Mouse (Mus musculus): ENCODE measurements around the gene Arhgef2. TPM values are rescaled to one million over a fixed set of nuclear protein-coding genes. Genes with fewer than 3 reads are reported as not detected.

Gene Arhgef2
- total and polyA plus RNA-seq, 2 experiments from 2014 or later: 46.8 to 80.3 TPM

DNA sequence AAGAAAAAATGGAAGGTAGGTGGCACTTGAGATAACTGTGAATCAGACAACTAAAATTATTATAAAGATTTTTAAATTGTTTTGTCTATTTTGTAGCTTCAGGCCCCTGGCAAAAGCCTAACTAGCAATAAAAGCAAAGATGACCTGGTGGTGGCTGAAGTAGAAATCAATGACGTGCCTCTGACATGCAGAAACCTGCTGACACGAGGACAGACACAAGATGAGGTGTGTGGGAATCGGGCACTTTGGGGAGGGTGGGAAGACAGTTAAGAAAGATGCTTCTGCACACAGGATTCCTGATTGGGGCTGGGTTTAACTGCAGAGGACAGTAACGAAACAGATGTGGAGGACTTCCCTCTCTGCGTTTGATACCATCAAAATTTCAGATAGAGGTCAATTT is 83.3 kb downstream of the Arhgef2 start:
- ATAC-seq (ENCODE audit: low FRiP score): no peak
- DNase-seq (ENCODE audit: low spot score): no peak
- H3K4me3 ChIP-seq (ENCODE audit: low read depth, low read length): no peak overlapping the region
- WGBS: 92% methylated on average over 5 of the region's 5 CpGs
- no peak for TF ChIP-seq CTCF (IDR thresholded peaks at IDR 0.05)
- no peak overlapping the region for H3K27ac ChIP-seq (ENCODE audit: low read depth, low read length)
- H3K27me3 ChIP-seq (ENCODE audit: insufficient read depth, low read length): no peaks in the 10 kb centered on the region
- no peaks in the 10 kb centered on the region; the same call in 1 of the 2 replicates for H3K4me1 ChIP-seq (ENCODE audit: insufficient read depth, low read length)
- H3K36me3 ChIP-seq (ENCODE audit: insufficient read depth, low read length): peaks cover 30% of the 10 kb centered on the region
- no peak overlapping the region for H3K9ac ChIP-seq (replicated peaks; ENCODE audit: low read length, poor library complexity, severe bottlenecking)
- H3K4me2 ChIP-seq (ENCODE audit: low read depth, low read length, poor library complexity, severe bottlenecking): no peak overlapping the region
- H3K9me3 ChIP-seq (ENCODE audit: low read length): no peaks in the 10 kb centered on the region

DNA sequence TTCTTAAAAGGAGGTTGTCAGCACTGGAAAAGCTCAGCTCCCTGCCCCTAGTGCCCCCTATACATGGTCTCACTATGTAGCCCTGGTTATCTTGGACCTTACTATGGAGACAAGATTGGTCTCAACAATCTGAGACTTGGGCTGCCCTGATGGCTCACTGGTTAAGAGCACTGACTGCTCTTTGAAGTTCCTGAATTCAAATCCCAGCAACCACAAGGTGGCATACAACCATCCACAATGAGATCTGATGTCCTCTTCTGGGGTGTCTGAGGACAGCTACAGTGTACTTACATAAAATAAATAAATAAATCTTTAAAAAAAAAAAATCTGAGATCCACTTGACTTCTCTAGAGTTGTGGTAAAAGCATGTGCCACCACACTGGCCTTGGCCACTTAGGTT is 89.8 kb downstream of the Arhgef2 start:
- DNase-seq (ENCODE audit: low spot score) (no peak), ATAC-seq (ENCODE audit: low FRiP score) (no peak)
- no peak overlapping the region for H3K4me2 ChIP-seq (ENCODE audit: low read depth, low read length, poor library complexity, severe bottlenecking)

More for the DNA sequence above, 89.8 kb downstream of the Arhgef2 start:
- peak; percentile 33; the same call in 1 of the 2 replicates for TF ChIP-seq CTCF (IDR thresholded peaks at IDR 0.05)
- Histone ChIP-seq H3K27ac (ENCODE audit: low read depth, low read length) (no peak overlapping the region), H3K36me3 (ENCODE audit: insufficient read depth, low read length) (peaks cover 74% of the 10 kb centered on the region), H3K9ac (replicated peaks; ENCODE audit: low read length, poor library complexity, severe bottlenecking) (no peak overlapping the region), H3K27me3 (ENCODE audit: insufficient read depth, low read length) (no peaks in the 10 kb centered on the region), H3K4me1 (ENCODE audit: insufficient read depth, low read length) (no peaks in the 10 kb centered on the region), H3K9me3 (ENCODE audit: low read length) (no peaks in the 10 kb centered on the region), H3K4me3 (ENCODE audit: low read depth, low read length) (no peak overlapping the region)

Other genes with a start within 250 kb of the Arhgef2 start
- gene Paqr6, start 241.4 kb upstream of the Arhgef2 start, total RNA-seq (2014; rRNA removed): 4.5 and 13.5 TPM in 2 replicates
- 6.6 and 7.1 TPM in 2 replicates for gene Paqr6, start 241.4 kb upstream of the Arhgef2 start, polyA plus RNA-seq (2015; fragmentation: Nextera tagmentation; extraction: Ambion mirVana)
- gene Bglap3, start 233.2 kb upstream of the Arhgef2 start, total RNA-seq (2014; rRNA removed): 0.38 TPM in 1 of 2 replicates, not detected in the other
- not detected in 2 replicates for gene Bglap3, start 233.2 kb upstream of the Arhgef2 start, polyA plus RNA-seq (2015; fragmentation: Nextera tagmentation; extraction: Ambion mirVana)
- gene Bglap2, start 227.3 kb upstream of the Arhgef2 start, total RNA-seq (2014; rRNA removed): not detected in 2 replicates
- 0.51 TPM in 1 of 2 replicates, not detected in the other for gene Bglap2, start 227.3 kb upstream of the Arhgef2 start, polyA plus RNA-seq (2015; fragmentation: Nextera tagmentation; extraction: Ambion mirVana)
- gene Bglap, start 221.5 kb upstream of the Arhgef2 start, total RNA-seq (2014; rRNA removed): not detected in 2 replicates
- gene Bglap, start 221.5 kb upstream of the Arhgef2 start, polyA plus RNA-seq (2015; fragmentation: Nextera tagmentation; extraction: Ambion mirVana): not detected in 2 replicates
- 20.6 and 25.4 TPM in 2 replicates for gene Pmf1, start 195.6 kb upstream of the Arhgef2 start, total RNA-seq (2014; rRNA removed)
- gene Pmf1, start 195.6 kb upstream of the Arhgef2 start, polyA plus RNA-seq (2015; fragmentation: Nextera tagmentation; extraction: Ambion mirVana): 25.2 and 25.6 TPM in 2 replicates
- gene Slc25a44, start 180.8 kb upstream of the Arhgef2 start, total RNA-seq (2014; rRNA removed): 62.5 and 63.8 TPM in 2 replicates
- 35.9 and 38.7 TPM in 2 replicates for gene Slc25a44, start 180.8 kb upstream of the Arhgef2 start, polyA plus RNA-seq (2015; fragmentation: Nextera tagmentation; extraction: Ambion mirVana)
- 52.6 and 62.0 TPM in 2 replicates for gene Sema4a, start 144.8 kb upstream of the Arhgef2 start, total RNA-seq (2014; rRNA removed)
- gene Sema4a, start 144.8 kb upstream of the Arhgef2 start, polyA plus RNA-seq (2015; fragmentation: Nextera tagmentation; extraction: Ambion mirVana): 42.1 and 44.2 TPM in 2 replicates
- 57.6 and 75.0 TPM in 2 replicates for gene Lmna, start 96.0 kb upstream of the Arhgef2 start, total RNA-seq (2014; rRNA removed)
- gene Lmna, start 96.0 kb upstream of the Arhgef2 start, polyA plus RNA-seq (2015; fragmentation: Nextera tagmentation; extraction: Ambion mirVana): 74.1 and 77.2 TPM in 2 replicates
- 56.9 and 58.2 TPM in 2 replicates for gene Mex3a, start 73.6 kb upstream of the Arhgef2 start, total RNA-seq (2014; rRNA removed)
- 15.4 and 16.1 TPM in 2 replicates for gene Mex3a, start 73.6 kb upstream of the Arhgef2 start, polyA plus RNA-seq (2015; fragmentation: Nextera tagmentation; extraction: Ambion mirVana)
- 0.60 TPM in 1 of 2 replicates, not detected in the other for gene Rab25, start 57.7 kb upstream of the Arhgef2 start, total RNA-seq (2014; rRNA removed)
- gene Rab25, start 57.7 kb upstream of the Arhgef2 start, polyA plus RNA-seq (2015; fragmentation: Nextera tagmentation; extraction: Ambion mirVana): 0.46 TPM in 1 of 2 replicates, not detected in the other
- gene Lamtor2, start 52.9 kb upstream of the Arhgef2 start, total RNA-seq (2014; rRNA removed): 46.7 and 66.0 TPM in 2 replicates
- 187 and 205 TPM in 2 replicates for gene Lamtor2, start 52.9 kb upstream of the Arhgef2 start, polyA plus RNA-seq (2015; fragmentation: Nextera tagmentation; extraction: Ambion mirVana)
- 103 and 120 TPM in 2 replicates for gene Ubqln4, start 52.2 kb upstream of the Arhgef2 start, total RNA-seq (2014; rRNA removed)
- gene Ubqln4, start 52.2 kb upstream of the Arhgef2 start, polyA plus RNA-seq (2015; fragmentation: Nextera tagmentation; extraction: Ambion mirVana): 29.7 and 30.4 TPM in 2 replicates
- gene Ssr2, start 30.1 kb upstream of the Arhgef2 start, total RNA-seq (2014; rRNA removed): 236 and 250 TPM in 2 replicates
- gene Ssr2, start 30.1 kb upstream of the Arhgef2 start, polyA plus RNA-seq (2015; fragmentation: Nextera tagmentation; extraction: Ambion mirVana): 196 and 210 TPM in 2 replicates
- gene Rxfp4, start 47.2 kb downstream of the Arhgef2 start, total RNA-seq (2014; rRNA removed): 0.42 TPM in 1 of 2 replicates, not detected in the other
- not detected in 2 replicates for gene Rxfp4, start 47.2 kb downstream of the Arhgef2 start, polyA plus RNA-seq (2015; fragmentation: Nextera tagmentation; extraction: Ambion mirVana)
- gene Khdc4, start 79.8 kb downstream of the Arhgef2 start, total RNA-seq (2014; rRNA removed): 71.8 and 96.5 TPM in 2 replicates
- gene Khdc4, start 79.8 kb downstream of the Arhgef2 start, polyA plus RNA-seq (2015; fragmentation: Nextera tagmentation; extraction: Ambion mirVana): 66.8 and 70.5 TPM in 2 replicates
- 78.1 and 88.3 TPM in 2 replicates for gene Rit1, start 110.9 kb downstream of the Arhgef2 start, total RNA-seq (2014; rRNA removed)
- gene Rit1, start 110.9 kb downstream of the Arhgef2 start, polyA plus RNA-seq (2015; fragmentation: Nextera tagmentation; extraction: Ambion mirVana): 73.5 and 81.3 TPM in 2 replicates
- gene Syt11, start 169.2 kb downstream of the Arhgef2 start, total RNA-seq (2014; rRNA removed): 142 and 150 TPM in 2 replicates
- gene Syt11, start 169.2 kb downstream of the Arhgef2 start, polyA plus RNA-seq (2015; fragmentation: Nextera tagmentation; extraction: Ambion mirVana): 243 and 246 TPM in 2 replicates
- gene Gon4l, start 229.3 kb downstream of the Arhgef2 start, total RNA-seq (2014; rRNA removed): 41.9 and 44.7 TPM in 2 replicates
- 8.2 and 9.6 TPM in 2 replicates for gene Gon4l, start 229.3 kb downstream of the Arhgef2 start, polyA plus RNA-seq (2015; fragmentation: Nextera tagmentation; extraction: Ambion mirVana)